Mouse (Mus musculus): ENCODE results near the gene Gm11549. TPM values are rescaled to one million over a fixed set of nuclear protein-coding genes. Genes with fewer than 3 reads are reported as not detected.

Gene Gm11549
- polyA plus RNA-seq, 1 experiment: 0.40 TPM

DNA sequence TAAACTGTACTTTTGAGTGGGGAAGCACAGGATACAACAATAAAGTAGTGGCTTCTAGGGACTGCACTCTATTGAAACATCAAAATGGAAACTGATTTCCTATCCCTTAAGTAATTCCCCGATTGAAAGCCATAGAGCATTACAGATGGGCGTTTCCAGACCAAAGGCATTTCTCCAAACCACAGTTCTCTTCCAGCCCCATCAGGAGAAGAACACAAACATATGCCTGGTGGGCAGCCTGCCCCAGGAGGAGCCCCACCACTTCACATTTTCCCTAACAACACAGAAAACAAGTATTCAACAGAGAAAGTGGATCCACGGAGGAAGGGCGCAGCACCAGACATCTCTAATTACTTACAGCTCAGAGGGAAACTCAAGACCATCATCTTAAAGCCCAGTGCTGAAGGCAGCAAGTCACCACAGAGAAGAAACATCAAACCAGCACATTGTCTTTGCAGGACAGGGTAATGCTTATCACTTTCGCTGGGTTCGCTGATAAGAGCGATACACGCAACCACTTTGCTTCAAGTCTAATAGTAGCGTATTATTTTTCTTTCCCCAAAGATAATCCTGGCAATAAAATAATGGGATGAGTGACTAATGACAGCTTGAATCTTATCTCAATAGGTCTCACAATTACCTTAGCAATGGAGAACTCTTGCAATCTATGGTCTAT, 28.8 kb downstream of the Gm11549 start:
- no peak for DNase-seq (ENCODE audit: low read depth)

GRCm38 (mm10) chr3:36491535-36491934, 30.1 kb downstream of the Gm11549 start:
- DNase-seq (ENCODE audit: low read depth): no peak
- no peak for TF ChIP-seq POLR2A (IDR thresholded peaks at IDR 0.05; ENCODE audit: borderline replicate concordance, extremely low read depth, insufficient read depth, insufficient read length, poor library complexity, severe bottlenecking)
- no peak for TF ChIP-seq CTCF (IDR thresholded peaks at IDR 0.05; ENCODE audit: borderline replicate concordance, extremely low read depth, insufficient read depth, insufficient read length)

More for the DNA sequence above, 28.8 kb downstream of the Gm11549 start:
- no peak for TF ChIP-seq CTCF (IDR thresholded peaks at IDR 0.05; ENCODE audit: borderline replicate concordance, extremely low read depth, insufficient read depth, insufficient read length)
- no peak for TF ChIP-seq POLR2A (IDR thresholded peaks at IDR 0.05; ENCODE audit: borderline replicate concordance, extremely low read depth, insufficient read depth, insufficient read length, poor library complexity, severe bottlenecking)

GRCm38 (mm10) chr3:36489590-36489910, 32.1 kb downstream of the Gm11549 start:
- TF ChIP-seq POLR2A (IDR thresholded peaks at IDR 0.05; ENCODE audit: borderline replicate concordance, extremely low read depth, insufficient read depth, insufficient read length, poor library complexity, severe bottlenecking): no peak
- no peak for TF ChIP-seq CTCF (IDR thresholded peaks at IDR 0.05; ENCODE audit: borderline replicate concordance, extremely low read depth, insufficient read depth, insufficient read length)

DNA sequence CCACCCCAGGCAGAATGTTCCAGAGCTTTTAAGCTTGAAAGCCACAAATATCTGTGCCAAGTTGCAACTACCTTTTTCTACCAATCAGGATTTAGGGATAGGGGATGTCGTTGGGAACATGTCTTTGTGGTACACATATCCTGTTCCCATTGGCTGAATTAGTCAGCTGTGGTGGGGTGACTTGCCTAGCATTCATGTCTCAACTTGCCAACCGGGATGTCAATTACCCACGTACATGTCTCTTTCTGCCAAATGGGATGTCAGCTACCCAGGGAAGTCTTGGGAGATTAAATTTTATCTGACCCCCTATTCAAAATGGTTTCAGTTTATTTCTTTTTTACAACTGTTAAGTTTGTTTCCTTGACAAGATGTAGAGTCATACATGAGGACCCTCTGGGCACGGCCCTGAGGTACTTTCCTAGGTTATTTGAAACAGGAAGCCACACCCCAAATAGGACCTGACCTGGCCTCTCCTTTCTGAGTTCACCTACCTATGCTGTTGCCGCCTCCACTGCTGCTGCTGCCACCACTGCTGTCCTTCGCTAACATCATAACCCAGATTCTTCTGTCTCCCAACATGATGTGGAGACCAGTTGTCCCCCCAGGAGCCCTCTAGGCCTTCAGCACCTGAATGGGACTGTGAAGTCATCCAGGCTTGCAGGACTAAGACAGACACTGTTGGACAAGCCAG, 32.6 kb downstream of the Gm11549 start:
- TF ChIP-seq CTCF (IDR thresholded peaks at IDR 0.05; ENCODE audit: borderline replicate concordance, extremely low read depth, insufficient read depth, insufficient read length) (no peak), POLR2A (IDR thresholded peaks at IDR 0.05; ENCODE audit: borderline replicate concordance, extremely low read depth, insufficient read depth, insufficient read length, poor library complexity, severe bottlenecking) (no peak)
- DNase-seq (ENCODE audit: low read depth): no peak

More at GRCm38 (mm10) chr3:36489590-36489910, 32.1 kb downstream of the Gm11549 start:
- DNase-seq (ENCODE audit: low read depth): no peak

- TF ChIP-seq CTCF (IDR thresholded peaks at IDR 0.05; ENCODE audit: borderline replicate concordance, extremely low read depth, insufficient read depth, insufficient read length) (no peak), POLR2A (IDR thresholded peaks at IDR 0.05; ENCODE audit: borderline replicate concordance, extremely low read depth, insufficient read depth, insufficient read length, poor library complexity, severe bottlenecking) (no peak)
- DNase-seq (ENCODE audit: low read depth): no peak
These were observed 33.2 kb downstream of the Gm11549 start for GRCm38 (mm10) chr3:36488367-36488766.

- no peak for DNase-seq (ENCODE audit: low read depth)
- TF ChIP-seq CTCF (IDR thresholded peaks at IDR 0.05; ENCODE audit: borderline replicate concordance, extremely low read depth, insufficient read depth, insufficient read length) (no peak), POLR2A (IDR thresholded peaks at IDR 0.05; ENCODE audit: borderline replicate concordance, extremely low read depth, insufficient read depth, insufficient read length, poor library complexity, severe bottlenecking) (no peak)
These were observed 34.7 kb downstream of the Gm11549 start for GRCm38 (mm10) chr3:36486881-36487280.

DNA sequence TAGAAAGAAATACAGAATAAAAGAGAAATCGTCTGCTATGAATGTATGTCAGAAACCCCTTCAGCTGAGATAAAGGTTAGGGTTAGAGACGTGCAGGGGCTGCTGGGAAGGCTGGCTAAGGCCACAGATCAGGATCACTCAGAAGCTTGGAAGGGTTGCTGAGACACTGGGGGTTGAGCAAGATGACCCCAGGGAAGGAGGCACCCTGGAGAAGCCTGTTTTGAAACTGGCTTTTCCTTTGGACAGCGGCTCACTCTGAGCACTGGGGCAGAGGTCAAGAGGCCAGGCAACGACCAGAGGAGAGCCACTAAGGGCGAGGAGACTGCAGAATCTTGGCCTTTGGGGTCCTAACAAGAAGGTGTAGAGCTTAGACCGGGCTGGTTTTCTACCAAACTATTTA, 35.4 kb downstream of the Gm11549 start:
- TF ChIP-seq POLR2A (IDR thresholded peaks at IDR 0.05; ENCODE audit: borderline replicate concordance, extremely low read depth, insufficient read depth, insufficient read length, poor library complexity, severe bottlenecking) (no peak), CTCF (IDR thresholded peaks at IDR 0.05; ENCODE audit: borderline replicate concordance, extremely low read depth, insufficient read depth, insufficient read length) (no peak)
- DNase-seq (ENCODE audit: low read depth): no peak

GRCm38 (mm10) chr3:36484292-36484691, 37.3 kb downstream of the Gm11549 start:
- TF ChIP-seq POLR2A (IDR thresholded peaks at IDR 0.05; ENCODE audit: borderline replicate concordance, extremely low read depth, insufficient read depth, insufficient read length, poor library complexity, severe bottlenecking): no peak
- no peak for TF ChIP-seq CTCF (IDR thresholded peaks at IDR 0.05; ENCODE audit: borderline replicate concordance, extremely low read depth, insufficient read depth, insufficient read length)
- DNase-seq (ENCODE audit: low read depth): no peak

DNA sequence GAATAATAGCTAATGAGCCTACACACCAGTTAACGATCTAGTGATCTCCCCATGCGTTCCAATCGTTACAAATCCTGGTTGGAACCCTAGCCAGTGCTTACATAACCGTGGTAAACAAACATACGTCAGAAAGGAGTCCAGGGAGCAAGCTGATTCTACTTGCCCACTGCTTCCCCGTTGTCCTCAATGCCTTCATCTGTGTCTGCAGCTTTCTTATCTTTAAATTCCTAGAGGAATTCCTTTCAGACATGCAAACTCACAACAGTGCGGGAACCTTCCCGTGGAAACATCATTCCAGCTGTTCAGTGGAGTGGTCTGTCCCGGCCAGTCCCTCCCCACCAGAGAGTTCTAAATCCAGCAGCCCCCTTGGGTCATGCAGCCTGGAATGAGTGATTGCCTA, 38.7 kb downstream of the Gm11549 start:
- TF ChIP-seq CTCF (IDR thresholded peaks at IDR 0.05; ENCODE audit: borderline replicate concordance, extremely low read depth, insufficient read depth, insufficient read length) (no peak), POLR2A (IDR thresholded peaks at IDR 0.05; ENCODE audit: borderline replicate concordance, extremely low read depth, insufficient read depth, insufficient read length, poor library complexity, severe bottlenecking) (no peak)
- no peak for DNase-seq (ENCODE audit: low read depth)

DNA sequence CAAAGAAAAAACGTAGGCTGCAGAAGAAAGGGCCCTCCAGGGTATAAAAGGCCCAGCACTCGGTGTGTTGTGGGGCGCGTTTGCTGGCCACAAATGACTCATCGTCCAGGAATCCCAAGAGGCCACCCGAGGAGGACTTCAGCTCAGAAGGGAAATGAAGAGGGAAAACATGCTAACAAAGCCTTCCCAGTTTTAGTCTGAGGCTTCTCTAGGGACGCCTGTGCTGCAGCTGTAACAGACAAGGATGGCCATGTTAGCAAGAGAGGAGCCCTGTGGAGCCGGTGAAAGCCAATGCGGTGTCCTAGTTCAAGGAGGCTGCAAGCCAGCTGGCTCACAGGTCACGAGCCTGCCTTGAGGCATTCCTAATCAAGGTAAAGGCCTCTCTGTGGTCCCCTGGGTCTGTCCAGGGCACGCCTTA, 39.8 kb downstream of the Gm11549 start:
- DNase-seq (ENCODE audit: low read depth): peak; percentile 90
- TF ChIP-seq CTCF (IDR thresholded peaks at IDR 0.05; ENCODE audit: borderline replicate concordance, extremely low read depth, insufficient read depth, insufficient read length) (no peak), POLR2A (IDR thresholded peaks at IDR 0.05; ENCODE audit: borderline replicate concordance, extremely low read depth, insufficient read depth, insufficient read length, poor library complexity, severe bottlenecking) (no peak)

GRCm38 (mm10) chr3:36480486-36480885, 41.1 kb downstream of the Gm11549 start:
- DNase-seq (ENCODE audit: low read depth): no peak
- TF ChIP-seq CTCF (IDR thresholded peaks at IDR 0.05; ENCODE audit: borderline replicate concordance, extremely low read depth, insufficient read depth, insufficient read length): no peak
- TF ChIP-seq POLR2A (IDR thresholded peaks at IDR 0.05; ENCODE audit: borderline replicate concordance, extremely low read depth, insufficient read depth, insufficient read length, poor library complexity, severe bottlenecking): no peak

DNA sequence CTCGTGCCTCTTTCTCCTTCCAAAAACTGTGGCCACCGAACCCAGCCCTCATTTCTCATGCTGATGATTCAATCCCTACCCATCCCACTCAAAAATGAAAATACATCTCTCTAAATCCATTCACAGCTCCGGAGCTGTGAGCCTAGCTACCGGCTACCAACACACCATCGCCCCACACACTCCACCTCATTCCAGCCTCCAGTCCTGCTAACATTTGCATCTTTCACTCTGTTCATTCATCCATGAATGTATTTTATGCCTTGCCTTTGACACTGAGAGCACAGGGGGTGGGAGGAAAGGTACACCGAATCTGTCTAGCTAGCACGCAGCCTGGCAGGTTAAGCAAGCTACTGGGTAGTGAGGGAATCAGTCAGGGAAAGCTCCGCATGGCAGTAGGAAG, 42.8 kb downstream of the Gm11549 start:
- TF ChIP-seq POLR2A (IDR thresholded peaks at IDR 0.05; ENCODE audit: borderline replicate concordance, extremely low read depth, insufficient read depth, insufficient read length, poor library complexity, severe bottlenecking) (no peak), CTCF (IDR thresholded peaks at IDR 0.05; ENCODE audit: borderline replicate concordance, extremely low read depth, insufficient read depth, insufficient read length) (no peak)
- no peak for DNase-seq (ENCODE audit: low read depth)
